Mouse (Mus musculus): ENCODE results near the gene Mvp.
A peak's percentile ranks its signal among the peaks of the same experiment; 100 is the strongest.

Mvp gene

GRCm38 (mm10) chr7:126950647-126951615 is 63.5 kb downstream of the Mvp start:
- DNase-seq (ENCODE audit: low read depth, low spot score): no peak

GRCm38 (mm10) chr7:126949793-126950646 is 64.4 kb downstream of the Mvp start, which contains the start of gene Sez6l2:
TSS of gene Sez6l2 (plus strand) at chr7:126950563.
- peak; percentile 91 for DNase-seq (ENCODE audit: low read depth, low spot score)

GRCm38 (mm10) chr7:126949403-126949792 is 65.0 kb downstream of the Mvp start, which contains the start of gene Asphd1:
TSS of gene Asphd1 (minus strand) at chr7:126949582.
- no peak for DNase-seq (ENCODE audit: low read depth, low spot score)

- no peak for DNase-seq (ENCODE audit: low read depth, low spot score)
Observed at GRCm38 (mm10) chr7:126948626-126949025, 65.8 kb downstream of the Mvp start.

- DNase-seq (ENCODE audit: low read depth, low spot score): peak; percentile 71
Observed at GRCm38 (mm10) chr7:126946530-126946929, 67.9 kb downstream of the Mvp start.

- peak; percentile 30 for DNase-seq (ENCODE audit: low read depth, low spot score)
Observed at GRCm38 (mm10) chr7:126941801-126942200, 72.6 kb downstream of the Mvp start.

- peak; percentile 25 for DNase-seq (ENCODE audit: low read depth, low spot score)
Observed at GRCm38 (mm10) chr7:126941171-126941570, 73.2 kb downstream of the Mvp start.
